Mouse (Mus musculus): ENCODE results near the gene Dhrs9. TPM values are rescaled to one million over a fixed set of nuclear protein-coding genes. Genes with fewer than 3 reads are reported as not detected.
A peak's percentile ranks its signal among the peaks of the same experiment; 100 is the strongest.

The Dhrs9 gene
- polyA plus RNA-seq, 1 experiment from 2014 or later = not detected

DNA sequence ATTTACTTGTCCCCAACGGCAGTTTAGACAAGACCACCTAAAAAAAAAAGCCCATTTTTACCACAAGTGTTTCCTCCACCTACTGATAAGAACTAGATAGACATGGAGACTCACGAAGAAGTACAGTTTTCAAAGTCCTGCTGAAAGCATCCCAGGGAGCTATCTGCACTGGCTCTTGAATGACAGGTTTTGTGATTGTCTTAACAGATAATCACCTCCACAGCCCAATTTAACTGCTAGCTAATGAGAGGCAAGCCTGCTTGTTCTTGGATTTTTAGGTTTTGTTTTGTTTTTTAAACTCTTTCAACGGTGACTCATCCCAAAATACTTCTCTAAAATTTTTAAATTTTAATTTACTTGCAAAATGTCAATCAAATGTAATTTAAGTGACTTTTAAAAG is 61.4 kb downstream of the Dhrs9 start:
- Histone ChIP-seq H3K4me2 (replicated peaks; ENCODE audit: low read depth, low read length) (no peak overlapping the region), H3K27me3 (ENCODE audit: control insufficient read depth, insufficient read depth, low read length) (no peaks in the 10 kb centered on the region), H3K9me3 (ENCODE audit: control insufficient read depth, low read length) (no peaks in the 10 kb centered on the region), H3K9ac (ENCODE audit: low read depth, low read length) (no peak overlapping the region), H3K4me1 (replicated peaks; ENCODE audit: control insufficient read depth, insufficient read depth, low read length) (no peaks in the 10 kb centered on the region), H3K27ac (ENCODE audit: low read depth, low read length) (no peak overlapping the region), H3K36me3 (ENCODE audit: control insufficient read depth, insufficient read depth, low read length) (no peaks in the 10 kb centered on the region), H3K4me3 (ENCODE audit: low read depth, low read length) (no peak overlapping the region)
- 81% methylated on average over 3 of the region's 3 CpGs for WGBS
- ATAC-seq (ENCODE audit: low FRiP score) (no peak), DNase-seq (ENCODE audit: low spot score) (no peak)

- Histone ChIP-seq H3K27ac (ENCODE audit: low read depth, low read length) (no peak overlapping the region), H3K27me3 (ENCODE audit: control insufficient read depth, insufficient read depth, low read length) (no peaks in the 10 kb centered on the region), H3K4me3 (ENCODE audit: low read depth, low read length) (no peak overlapping the region), H3K9ac (ENCODE audit: low read depth, low read length) (no peak overlapping the region), H3K4me1 (replicated peaks; ENCODE audit: control insufficient read depth, insufficient read depth, low read length) (no peaks in the 10 kb centered on the region), H3K36me3 (ENCODE audit: control insufficient read depth, insufficient read depth, low read length) (no peaks in the 10 kb centered on the region), H3K4me2 (replicated peaks; ENCODE audit: low read depth, low read length) (no peak overlapping the region), H3K9me3 (ENCODE audit: control insufficient read depth, low read length) (no peaks in the 10 kb centered on the region)
- ATAC-seq (ENCODE audit: low FRiP score) = no peak
- 77% methylated on average over 4 of the region's 4 CpGs for WGBS
- peak; percentile 9 for DNase-seq (ENCODE audit: low spot score)
These were observed 65.7 kb downstream of the Dhrs9 start for GRCm38 (mm10) chr2:69445896-69446472.

DNA sequence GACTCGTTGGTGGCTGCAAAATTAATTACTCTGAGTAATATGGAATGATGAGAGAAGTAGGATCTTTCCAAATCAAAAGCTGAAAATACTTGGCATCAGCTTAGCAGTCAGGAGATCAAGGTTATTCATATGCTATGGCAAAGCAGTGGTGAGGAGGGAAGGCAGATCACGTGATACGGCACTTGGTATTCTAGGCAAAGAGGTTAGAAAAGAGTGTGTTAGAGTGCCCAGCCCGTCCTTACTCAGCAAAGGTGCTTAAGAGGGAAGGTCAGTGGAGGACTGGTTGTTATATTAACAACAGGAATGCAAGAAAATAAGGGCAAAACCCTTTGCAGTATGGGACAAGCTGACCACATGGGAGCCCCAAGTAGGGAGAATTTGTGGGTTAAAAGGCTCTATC is 68.3 kb downstream of the Dhrs9 start:
- 91% methylated on average over 4 of the region's 4 CpGs for WGBS
- H3K4me1 ChIP-seq (replicated peaks; ENCODE audit: control insufficient read depth, insufficient read depth, low read length) = no peaks in the 10 kb centered on the region
- H3K9me3 ChIP-seq (ENCODE audit: control insufficient read depth, low read length) = no peaks in the 10 kb centered on the region
- H3K4me2 ChIP-seq (replicated peaks; ENCODE audit: low read depth, low read length) = no peak overlapping the region
- H3K27ac ChIP-seq (ENCODE audit: low read depth, low read length) = no peak overlapping the region
- DNase-seq (ENCODE audit: low spot score) (no peak), ATAC-seq (ENCODE audit: low FRiP score) (no peak)
- no peaks in the 10 kb centered on the region for H3K27me3 ChIP-seq (ENCODE audit: control insufficient read depth, insufficient read depth, low read length)
- H3K36me3 ChIP-seq (ENCODE audit: control insufficient read depth, insufficient read depth, low read length) = no peaks in the 10 kb centered on the region
- H3K9ac ChIP-seq (ENCODE audit: low read depth, low read length) = no peak overlapping the region
- H3K4me3 ChIP-seq (ENCODE audit: low read depth, low read length) = no peak overlapping the region

DNA sequence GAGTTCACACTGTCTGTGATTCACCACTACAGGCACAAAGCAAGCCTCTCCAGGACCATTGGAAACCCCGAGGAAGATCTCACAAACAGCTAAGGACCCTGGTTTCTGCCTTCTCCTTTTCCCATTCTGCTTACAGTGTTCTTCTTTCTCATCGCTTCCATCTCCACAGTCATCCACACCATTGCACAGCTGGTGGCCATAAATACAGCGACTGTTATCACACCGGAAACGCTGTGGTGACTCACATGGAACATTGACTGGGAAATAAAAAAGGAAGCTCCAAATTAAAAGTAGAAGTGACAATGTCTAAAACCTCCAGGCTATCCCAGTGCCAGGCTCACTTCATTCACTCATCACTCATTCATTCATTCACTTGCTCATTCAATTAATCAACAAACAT is 70.9 kb downstream of the Dhrs9 start:
- Histone ChIP-seq H3K4me3 (ENCODE audit: low read depth, low read length) (no peak overlapping the region), H3K4me2 (replicated peaks; ENCODE audit: low read depth, low read length) (no peak overlapping the region), H3K9ac (ENCODE audit: low read depth, low read length) (no peak overlapping the region), H3K27ac (ENCODE audit: low read depth, low read length) (no peak overlapping the region), H3K4me1 (replicated peaks; ENCODE audit: control insufficient read depth, insufficient read depth, low read length) (no peaks in the 10 kb centered on the region), H3K9me3 (ENCODE audit: control insufficient read depth, low read length) (no peaks in the 10 kb centered on the region), H3K36me3 (ENCODE audit: control insufficient read depth, insufficient read depth, low read length) (no peaks in the 10 kb centered on the region), H3K27me3 (ENCODE audit: control insufficient read depth, insufficient read depth, low read length) (no peaks in the 10 kb centered on the region)
- ATAC-seq (ENCODE audit: low FRiP score) (no peak), DNase-seq (ENCODE audit: low spot score) (no peak)
- WGBS = 93% methylated on average over 5 of the region's 5 CpGs

Other genes starting within 250 kb of the Dhrs9 start
- 0.68 and 0.74 TPM in 2 replicates for gene Nostrin, start 244.6 kb upstream of the Dhrs9 start, polyA plus RNA-seq (2014; fragmentation: Nextera tagmentation; extraction: Ambion mirVana)
- 226 and 233 TPM in 2 replicates for gene Spc25, start 174.3 kb upstream of the Dhrs9 start, polyA plus RNA-seq (2014; fragmentation: Nextera tagmentation; extraction: Ambion mirVana)
- 0.13 and 0.28 TPM in 2 replicates for gene G6pc2, start 169.4 kb upstream of the Dhrs9 start, polyA plus RNA-seq (2014; fragmentation: Nextera tagmentation; extraction: Ambion mirVana)
- 0.06 TPM in 1 of 2 replicates, not detected in the other for gene Abcb11, start 37.8 kb upstream of the Dhrs9 start, polyA plus RNA-seq (2014; fragmentation: Nextera tagmentation; extraction: Ambion mirVana)
- 2.7 and 2.9 TPM in 2 replicates for gene Lrp2, start 205.6 kb downstream of the Dhrs9 start, polyA plus RNA-seq (2014; fragmentation: Nextera tagmentation; extraction: Ambion mirVana)

Data from hindbrain, embryonic 11.5 days (tissue).